Comparison of ENCODE assay signal across 19 mouse cellular contexts in genomic region chr7:25869789-25870188, GRCm38 (mm10). TPM values are rescaled to one million over a fixed set of nuclear protein-coding genes. Genes with fewer than 3 reads are reported as not detected.
DNase-seq lines count a peak whose midpoint lies in the region; ATAC-seq and TF ChIP-seq lines count a peak whose summit lies in the region.
"Had no signal": no experiment of that assay in that cellular context is flagged by ENCODE, and none has a peak within 500 bp of the region (broad histone marks: within the 10 kb centered on the region; RNA-seq: fewer than 3 reads in every experiment).

No protein-coding gene starts in this region.

- H3K36me3 ChIP-seq in heart, adult 2 months (ENCODE audit: control insufficient read depth, insufficient read depth, low read length): no peaks in the 10 kb centered on the region
- H3K36me3 ChIP-seq in liver, embryonic 14.5 days (replicated peaks; ENCODE audit: control insufficient read depth, insufficient read depth, low read depth): no peaks in the 10 kb centered on the region
- H3K36me3 ChIP-seq in liver, embryonic 12.5 days: no peaks in the 10 kb centered on the region
- H3K36me3 ChIP-seq: heart, embryonic 12.5 days; hindbrain, embryonic 10.5 days; liver, embryonic 15.5 days had no signal

- H3K27me3 ChIP-seq in heart, adult 2 months (ENCODE audit: control insufficient read depth, insufficient read depth, low read length): no peaks in the 10 kb centered on the region
- H3K27me3 ChIP-seq in liver, embryonic 14.5 days (ENCODE audit: control insufficient read depth, insufficient read depth, low read length): no peaks in the 10 kb centered on the region
- H3K27me3 ChIP-seq in liver, embryonic 12.5 days (replicated peaks): no peaks in the 10 kb centered on the region
- H3K27me3 ChIP-seq: heart, embryonic 12.5 days; liver, embryonic 15.5 days; megakaryocyte, embryonic 14.5 days had no signal

- no peak overlapping the region for H3K4me2 ChIP-seq in liver, embryonic 14.5 days (ENCODE audit: low read depth)
- H3K4me2 ChIP-seq in liver, embryonic 12.5 days: no peak overlapping the region
- H3K4me2 ChIP-seq: heart, embryonic 12.5 days; liver, embryonic 15.5 days had no signal

- intact Hi-C loops in heart, adult 2 months (cut with DNase I): no loop called here
- intact Hi-C loops in left cerebral cortex, postnatal 25 days (cut with DNase I): no loop called here

- DNase-seq in heart, adult 2 months: no peak
- no peak for DNase-seq in heart, postnatal 4 days
- DNase-seq in liver, embryonic 14.5 days (ENCODE audit: low read depth in 3 of 3, low spot score in 3 of 3): no peak
- peak; percentile 23 for DNase-seq in CD4-positive helper T cell, adult 2 months (ENCODE audit: low read depth, low spot score)
- DNase-seq in adipocyte (ENCODE audit: low spot score): peak; percentile 16
- DNase-seq in thymus, postnatal 0 days (ENCODE audit: low spot score): no peak
- no peak for DNase-seq in left cerebral cortex, postnatal 25 days (ENCODE audit: low spot score in 2 of 2)
- DNase-seq: cerebellum, adult 11 months; cerebellum, postnatal 36 days; gastrocnemius, postnatal 10 days; kidney, adult 8-10 months; thymus, adult 18-20 months had no signal

- WGBS in heart, adult 2 months: 65% methylated on average over 2 of the region's 2 CpGs
- WGBS in liver, embryonic 14.5 days (ENCODE audit: insufficient replicate concordance): 60% methylated on average over 2 of the region's 2 CpGs
- WGBS in liver, embryonic 12.5 days (ENCODE audit: insufficient replicate concordance): 57% methylated on average over 2 of the region's 2 CpGs

- ATAC-seq in liver, embryonic 14.5 days (ENCODE audit: insufficient read depth): no peak
- ATAC-seq in liver, embryonic 12.5 days: no peak
- ATAC-seq: forebrain, embryonic 16.5 days had no signal

- TF ChIP-seq POLR2A in heart, adult 2 months (IDR thresholded peaks at IDR 0.05; ENCODE audit: insufficient read depth, low read depth, low read length): no peak

- no peak overlapping the region for H3K9ac ChIP-seq in heart, adult 2 months (ENCODE audit: low read depth, low read length)
- H3K9ac ChIP-seq in liver, embryonic 14.5 days (replicated peaks): no peak overlapping the region
- no peak overlapping the region for H3K9ac ChIP-seq in liver, embryonic 12.5 days
- H3K9ac ChIP-seq: heart, embryonic 12.5 days; liver, embryonic 15.5 days had no signal

- H3K4me1 ChIP-seq in heart, adult 2 months (ENCODE audit: control insufficient read depth, insufficient read depth, low read length): no peaks in the 10 kb centered on the region
- no peaks in the 10 kb centered on the region for H3K4me1 ChIP-seq in liver, embryonic 14.5 days (replicated peaks; ENCODE audit: control insufficient read depth in 2 of 2, insufficient read depth in 2 of 2, low read length in 1 of 2)
- no peaks in the 10 kb centered on the region for H3K4me1 ChIP-seq in liver, embryonic 12.5 days
- H3K4me1 ChIP-seq: heart, embryonic 12.5 days; hindbrain, embryonic 10.5 days; liver, embryonic 15.5 days had no signal

- no peak overlapping the region for H3K27ac ChIP-seq in heart, adult 2 months
- no peak overlapping the region for H3K27ac ChIP-seq in liver, embryonic 14.5 days
- no peak overlapping the region for H3K27ac ChIP-seq in liver, embryonic 12.5 days
- H3K27ac ChIP-seq: hindbrain, embryonic 10.5 days; liver, embryonic 15.5 days had no signal

- TF ChIP-seq EP300 in heart, adult 2 months (IDR thresholded peaks at IDR 0.05; ENCODE audit: insufficient read depth, low read depth, low read length): no peak
- no peak for TF ChIP-seq EP300 in liver, embryonic 14.5 days (IDR thresholded peaks at IDR 0.05; ENCODE audit: low read depth)

- H3K9me3 ChIP-seq in liver, embryonic 14.5 days (ENCODE audit: control insufficient read depth, low read length): no peaks in the 10 kb centered on the region
- H3K9me3 ChIP-seq in liver, embryonic 12.5 days (replicated peaks): 0 out of 2 replicates have a peak, but pooled peaks cover 3% of the 10 kb centered on the region
- H3K9me3 ChIP-seq: liver, embryonic 15.5 days had no signal

- H3K79me2 ChIP-seq in heart, adult 2 months (replicated peaks; ENCODE audit: control insufficient read depth, insufficient read depth, low read length): no peaks in the 10 kb centered on the region

- H3K4me3 ChIP-seq in heart, adult 2 months: no peak overlapping the region
- H3K4me3 ChIP-seq in liver, embryonic 14.5 days (ENCODE audit: insufficient read depth in 1 of 2, low read depth in 2 of 2, low read length in 2 of 2): no peak overlapping the region
- no peak overlapping the region for H3K4me3 ChIP-seq in liver, embryonic 12.5 days
- H3K4me3 ChIP-seq: heart, embryonic 12.5 days; hindbrain, embryonic 10.5 days; liver, embryonic 15.5 days; megakaryocyte, embryonic 14.5 days; myocyte had no signal

- peak; percentile 58 for TF ChIP-seq CTCF in heart, adult 2 months (IDR thresholded peaks at IDR 0.05)
- peak; percentile 44; the same call in 1 of the 2 replicates for TF ChIP-seq CTCF in liver, embryonic 14.5 days (IDR thresholded peaks at IDR 0.05; ENCODE audit: low read depth)

RNA-seq across cellular contexts. Expression of gene Cyp2b10, which starts 27.6 kb away (rescaled TPM):
- total RNA-seq in heart, adult 2 months (2021): 1 to 10 TPM; 1.3 to 3.1 TPM
- polyA plus RNA-seq in heart, adult 2 months (2012; rRNA removed): 0.29 and 1.8 TPM in 2 replicates
- total RNA-seq in heart, postnatal 4 days (2021): under 1 TPM; 0.31 to 0.45 TPM
- polyA plus RNA-seq in liver, embryonic 14.5 days (2012; rRNA removed): 0.05 and 0.07 TPM in 2 replicates
- polyA plus RNA-seq in liver, embryonic 14.5 days (2014; fragmentation: Nextera tagmentation; extraction: Ambion mirVana): 0.10 TPM in 1 of 2 replicates, not detected in the other
- 0.06 TPM in 1 of 2 replicates, not detected in the other for polyA plus RNA-seq in liver, embryonic 12.5 days (2016; fragmentation: Nextera tagmentation; extraction: Ambion mirVana)
- polyA plus RNA-seq in thymus, postnatal 0 days (2015; fragmentation: Nextera tagmentation; extraction: Ambion mirVana): 0.10 and 0.13 TPM in 2 replicates
- total RNA-seq in left cerebral cortex, postnatal 25 days (2021): under 1 TPM; 0.23 to 0.48 TPM
- total RNA-seq: gastrocnemius, postnatal 10 days had no signal
- polyA plus RNA-seq: forebrain, embryonic 16.5 days; heart, embryonic 12.5 days; hindbrain, embryonic 10.5 days had no signal

RNA-seq across cellular contexts. Expression of gene Cyp2s1, which starts 53.1 kb away (rescaled TPM):
- total RNA-seq in heart, adult 2 months (2021): 1 to 10 TPM; 5.7 to 5.9 TPM
- 5.4 and 10.1 TPM in 2 replicates for polyA plus RNA-seq in heart, adult 2 months (2012; rRNA removed)
- total RNA-seq in heart, postnatal 4 days (2021): 1 to 10 TPM; 7.5 to 8.7 TPM
- polyA plus RNA-seq in liver, embryonic 14.5 days (2012; rRNA removed): 0.22 and 0.49 TPM in 2 replicates
- polyA plus RNA-seq in liver, embryonic 14.5 days (2014; fragmentation: Nextera tagmentation; extraction: Ambion mirVana): 0.25 and 0.52 TPM in 2 replicates
- polyA plus RNA-seq in liver, embryonic 12.5 days (2016; fragmentation: Nextera tagmentation; extraction: Ambion mirVana): 0.62 and 0.81 TPM in 2 replicates
- polyA plus RNA-seq in thymus, postnatal 0 days (2015; fragmentation: Nextera tagmentation; extraction: Ambion mirVana): 0.51 and 0.54 TPM in 2 replicates
- 1 to 10 TPM; 1.6 to 4.9 TPM for total RNA-seq in left cerebral cortex, postnatal 25 days (2021)

Comparison
In these comparisons a context has a peak if more than half of its experiments do, and no peak if none do; other contexts are left out.
1. DNase-seq: peak in CD4-positive helper T cell, adult 2 months (single experiment) and adipocyte (single experiment); none in heart, adult 2 months (0 of 2), heart, postnatal 4 days (single experiment), liver, embryonic 14.5 days (0 of 3), thymus, postnatal 0 days (single experiment) and left cerebral cortex, postnatal 25 days (0 of 2).